1 mouse cellular context compared by ENCODE assay signal in the genomic region with DNA sequence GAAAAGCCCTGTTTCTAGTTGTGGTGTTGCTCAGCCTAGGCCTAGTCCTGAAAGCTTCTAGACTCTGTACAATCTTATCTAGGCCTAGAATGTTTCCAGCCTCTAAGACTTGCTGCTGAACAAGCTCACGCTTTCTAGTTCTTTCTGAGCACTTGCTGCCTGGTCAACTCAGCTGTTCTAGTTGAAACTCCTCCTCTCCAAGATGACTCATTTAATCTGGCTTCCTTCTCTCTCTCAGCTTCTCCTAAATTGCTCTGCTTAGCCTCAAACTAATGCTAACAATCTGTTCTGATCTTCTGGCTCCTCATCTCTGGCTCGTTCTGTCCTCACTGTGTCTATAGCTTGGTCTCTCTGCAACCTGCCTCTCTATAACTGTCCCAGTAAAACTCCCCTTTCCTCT.
TF ChIP-seq lines count a peak whose summit lies in the region.

No protein-coding gene starts in this region.

TF ChIP-seq in MEL, 35 proteins besides CTCF, POLR2A, EP300 and RAD21 (continued from another document):
- no peak for TF ChIP-seq MAX (IDR thresholded peaks at IDR 0.05; ENCODE audit: low read length)
- TF ChIP-seq MAZ (IDR thresholded peaks at IDR 0.05; ENCODE audit: low read depth, low read length), result no peak
- TF ChIP-seq MEF2A (IDR thresholded peaks at IDR 0.05; ENCODE audit: extremely low read depth, insufficient replicate concordance, low read depth, low read length, poor library complexity, severe bottlenecking), result no peak
- no peak for TF ChIP-seq MYC (IDR thresholded peaks at IDR 0.05; ENCODE audit: low read depth, low read length)
- no peak for TF ChIP-seq UBTF (IDR thresholded peaks at IDR 0.05; ENCODE audit: borderline replicate concordance, insufficient read depth, low read depth, low read length)
- TF ChIP-seq ZKSCAN1 (IDR thresholded peaks at IDR 0.05; ENCODE audit: low read depth, low read length), result no peak
- no peak for TF ChIP-seq USF1 (IDR thresholded peaks at IDR 0.05; ENCODE audit: low read depth, low read length)
- TF ChIP-seq CHD2 (IDR thresholded peaks at IDR 0.05; ENCODE audit: low read length), result no peak
- no peak for TF ChIP-seq HCFC1 (IDR thresholded peaks at IDR 0.05; ENCODE audit: low read depth, low read length)
- no peak for TF ChIP-seq MYB (IDR thresholded peaks at IDR 0.05; ENCODE audit: low read depth, low read length)
- no peak for TF ChIP-seq ELF1 (IDR thresholded peaks at IDR 0.05; ENCODE audit: low read depth, low read length)
- no peak for TF ChIP-seq BHLHE40 (IDR thresholded peaks at IDR 0.05; ENCODE audit: borderline replicate concordance, low read depth, low read length)
- no peak for TF ChIP-seq RCOR1 (IDR thresholded peaks at IDR 0.05; ENCODE audit: low read depth, low read length)
